Mouse (Mus musculus): ENCODE measurements around the gene Isoc2a. TPM values are rescaled to one million over a fixed set of nuclear protein-coding genes. Genes with fewer than 3 reads are reported as not detected.
"Not testable (repeated sequence)": the region's sequence is repeated elsewhere in the genome, so short reads cannot be mapped to it uniquely, and the experiment has no call there.

The Isoc2a gene
- 10 to 100 TPM; 40.5 to 44.4 TPM for total RNA-seq (2021)

DNA sequence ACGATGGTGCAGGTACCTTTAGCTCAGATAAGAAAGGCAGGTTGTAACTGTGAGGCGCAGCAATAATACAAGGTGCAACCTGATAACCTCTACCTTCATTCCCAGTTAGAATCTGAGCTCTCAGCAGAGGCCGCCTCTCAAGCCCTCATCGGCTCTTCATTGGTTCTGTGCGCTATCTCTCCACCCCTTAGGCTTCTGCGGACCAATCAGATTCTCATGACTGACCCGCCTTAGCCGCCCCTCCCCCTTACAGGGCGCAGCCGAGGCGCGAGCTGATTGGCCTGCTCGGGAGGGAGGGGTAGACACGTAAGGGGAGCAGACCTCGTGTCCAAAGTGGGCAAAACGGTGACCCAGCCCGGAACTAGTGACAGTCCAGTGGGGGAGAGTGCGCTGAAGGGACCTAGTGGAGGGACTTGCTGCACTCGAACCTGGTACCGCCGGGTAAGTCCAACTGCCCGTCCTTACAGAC is at the start of gene Isoc2a:
TSS of gene Isoc2a (plus strand) at position 401 of the 469 bp plus-strand sequence.
- DNase-seq (ENCODE audit: low spot score) = peak; percentile 88
- intact Hi-C loops (cut with DNase I) = no loop called here

DNA sequence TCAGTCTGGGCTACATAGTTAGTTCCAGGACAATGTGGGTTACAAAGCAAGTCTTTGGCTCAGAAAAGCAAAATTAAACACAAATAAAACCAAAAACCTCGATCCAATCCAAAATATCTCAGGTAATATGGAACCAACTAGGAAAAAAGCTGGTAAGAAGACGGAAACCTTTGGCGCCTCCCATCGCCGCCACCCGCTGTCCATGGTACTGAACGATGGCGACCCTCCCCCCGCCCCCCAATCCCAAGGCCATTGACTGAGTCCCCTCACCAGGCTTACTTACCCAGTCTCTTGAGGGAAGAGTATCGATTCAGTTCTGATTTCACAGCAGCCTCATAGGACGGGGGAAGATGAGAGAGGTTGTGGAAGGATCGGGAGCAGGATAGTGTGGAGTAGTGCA is 46.5 kb upstream of the Isoc2a start:
- no peak for DNase-seq (ENCODE audit: low spot score)
- intact Hi-C loops (cut with DNase I) = no loop called here

DNA sequence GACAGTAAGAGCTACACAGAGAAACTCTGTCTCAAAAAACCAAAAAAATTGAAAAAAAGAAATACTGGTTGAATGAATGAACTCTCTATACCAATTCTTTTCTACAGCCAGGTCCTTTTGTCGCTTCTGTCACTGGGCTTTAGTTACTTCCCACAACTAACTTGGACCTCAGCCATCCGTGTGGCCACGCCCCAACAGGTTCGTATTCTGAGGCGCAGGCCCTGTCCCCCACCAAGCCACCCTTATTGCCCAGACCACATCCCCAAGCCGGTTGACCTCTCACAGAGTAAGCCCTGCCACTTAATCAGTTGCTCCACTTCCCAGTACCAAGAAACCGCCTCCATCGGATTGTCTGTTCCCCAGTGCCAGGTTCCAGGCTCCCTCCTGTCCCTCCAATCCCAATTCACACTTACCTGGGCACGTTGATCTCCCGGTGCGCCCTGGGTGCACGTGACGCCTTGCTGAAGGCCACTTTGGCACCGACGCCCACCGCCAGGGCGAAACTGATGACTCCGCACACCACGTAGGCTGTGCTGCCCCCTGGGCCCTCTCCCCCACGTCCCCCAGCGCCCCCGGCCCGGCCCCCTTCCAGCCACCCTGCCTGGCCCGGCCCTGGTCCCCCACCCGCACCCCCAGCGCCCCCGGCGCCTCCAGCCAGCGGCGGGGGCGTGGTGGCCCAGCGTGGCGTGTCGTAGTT is 41.2 kb upstream of the Isoc2a start:
- intact Hi-C loops (cut with DNase I) = no loop called here
- DNase-seq (ENCODE audit: low spot score) = no peak

DNA sequence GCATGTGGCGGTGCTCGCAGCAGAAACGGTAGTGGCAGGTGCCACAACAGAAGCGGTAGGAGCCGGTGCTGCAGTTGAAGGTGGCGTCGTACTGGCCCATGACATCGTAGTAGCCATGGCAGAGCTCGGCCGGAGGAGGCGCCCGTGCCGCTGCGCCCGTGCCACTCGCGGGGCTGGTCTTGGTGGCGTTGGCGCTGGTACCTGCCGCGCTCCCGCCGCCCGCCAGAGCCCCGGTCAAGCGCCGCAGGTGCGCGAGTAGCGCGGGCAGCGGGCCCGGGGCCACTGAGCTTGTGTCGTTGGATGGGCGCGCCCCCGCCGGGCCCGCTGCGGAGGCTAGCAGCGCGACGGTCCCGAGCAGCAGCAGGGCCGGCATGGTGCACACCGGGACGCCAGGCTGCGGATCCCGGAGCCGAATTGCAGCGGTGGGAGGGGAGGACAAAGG is 40.6 kb upstream of the Isoc2a start:
- no peak for DNase-seq (ENCODE audit: low spot score)

DNA sequence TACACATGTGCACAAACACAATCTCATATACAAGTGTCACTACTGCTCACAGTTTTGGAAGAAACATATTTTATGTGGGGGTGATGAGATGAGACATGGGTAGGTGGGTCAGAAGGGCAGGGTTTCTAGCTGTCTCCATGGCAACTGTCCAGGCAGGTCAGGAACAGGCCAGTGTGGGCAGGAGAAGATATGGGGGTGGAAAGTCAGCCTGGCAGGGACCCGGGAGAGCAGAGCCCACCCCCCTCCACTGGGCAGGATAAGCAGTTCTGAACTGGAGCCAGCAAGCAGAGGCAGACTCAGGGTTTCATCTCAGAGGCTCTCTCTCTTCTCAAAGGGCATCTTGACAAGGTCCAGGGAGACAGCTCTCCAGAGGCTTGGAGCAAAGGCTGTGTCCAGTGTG is 39.3 kb upstream of the Isoc2a start:
- DNase-seq (ENCODE audit: low spot score) = no peak
- intact Hi-C loops (cut with DNase I) = no loop called here

More for the DNA sequence above, 40.6 kb upstream of the Isoc2a start:
- intact Hi-C loops (cut with DNase I) = no loop called here

DNA sequence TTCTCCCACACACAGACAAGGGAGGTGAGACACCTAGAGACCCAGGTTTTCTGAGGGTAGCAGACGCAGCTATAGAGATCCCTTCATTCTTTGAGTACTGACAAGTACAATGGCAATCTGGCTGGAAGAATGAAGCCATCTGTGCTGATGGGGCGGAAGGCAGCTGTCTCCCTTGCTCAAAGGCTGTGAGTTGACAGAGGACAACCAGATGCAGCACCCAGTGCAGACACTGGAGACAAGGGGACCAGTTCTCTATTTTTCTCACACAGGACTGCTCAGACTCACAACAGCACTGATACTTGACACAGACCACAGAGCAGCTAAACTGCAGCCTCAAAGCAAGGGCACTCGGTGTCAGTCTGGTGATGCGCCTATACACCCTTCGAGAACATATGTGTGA is 34.9 kb upstream of the Isoc2a start:
- no peak for DNase-seq (ENCODE audit: low spot score)
- intact Hi-C loops (cut with DNase I) = no loop called here

DNA sequence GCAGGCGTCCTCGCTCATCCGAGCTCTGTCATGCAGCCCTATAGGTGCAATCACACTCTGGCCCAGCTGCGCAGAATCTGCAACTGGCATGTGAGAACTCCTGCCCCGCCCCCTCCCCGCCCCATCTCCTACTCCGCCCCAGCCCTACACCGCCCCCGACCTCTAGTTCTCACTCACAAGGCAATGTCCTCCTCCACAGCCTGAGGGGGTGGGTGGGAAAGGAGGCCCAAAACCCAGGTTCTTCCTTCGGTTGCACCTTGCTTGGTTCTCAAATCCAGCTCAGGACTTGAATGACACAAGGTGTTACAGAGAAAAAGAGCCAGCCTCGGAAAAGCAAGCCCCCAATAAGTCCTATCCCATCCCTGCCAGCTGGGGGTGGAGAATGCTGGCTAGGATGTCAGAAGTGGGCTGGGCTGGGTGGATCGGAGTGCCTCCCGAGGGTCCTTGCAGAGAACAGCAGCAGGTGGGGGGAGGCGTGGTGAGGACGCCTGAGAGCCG is 34.3 kb upstream of the Isoc2a start:
- no peak for DNase-seq (ENCODE audit: low spot score)
- intact Hi-C loops (cut with DNase I) = no loop called here

DNA sequence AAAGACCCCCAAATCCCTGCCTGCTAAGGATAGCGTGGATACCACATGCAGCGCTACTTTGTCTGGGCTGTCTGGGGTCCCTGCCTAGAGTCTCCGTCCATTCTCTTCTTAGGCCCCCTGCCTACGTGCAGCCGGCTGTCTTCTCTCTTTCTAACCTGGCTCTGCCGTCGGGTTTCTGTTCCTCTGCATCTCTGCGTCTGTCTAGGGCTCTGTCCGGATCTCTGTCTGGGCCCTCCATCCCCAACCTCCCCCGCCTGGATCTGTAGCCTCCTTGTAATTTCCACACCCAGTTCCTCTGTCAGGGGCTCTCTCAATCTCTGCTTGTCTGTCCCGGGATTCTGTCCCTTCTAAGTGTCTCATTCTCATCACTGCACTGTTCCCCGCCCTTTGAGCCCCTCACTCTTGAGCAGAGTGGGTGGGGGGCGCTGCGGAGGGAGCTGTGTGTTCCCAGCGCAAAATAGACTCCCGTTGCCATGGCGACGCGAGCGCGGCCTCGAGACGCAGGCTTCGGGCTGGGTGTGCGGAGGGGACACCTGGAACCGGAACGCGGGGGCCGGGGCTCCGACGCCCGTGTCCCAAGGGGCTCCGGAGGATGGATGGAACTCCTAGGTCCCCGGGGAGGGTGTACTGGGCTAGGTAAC is 33.2 kb upstream of the Isoc2a start:
- intact Hi-C loops (cut with DNase I) = no loop called here

DNA sequence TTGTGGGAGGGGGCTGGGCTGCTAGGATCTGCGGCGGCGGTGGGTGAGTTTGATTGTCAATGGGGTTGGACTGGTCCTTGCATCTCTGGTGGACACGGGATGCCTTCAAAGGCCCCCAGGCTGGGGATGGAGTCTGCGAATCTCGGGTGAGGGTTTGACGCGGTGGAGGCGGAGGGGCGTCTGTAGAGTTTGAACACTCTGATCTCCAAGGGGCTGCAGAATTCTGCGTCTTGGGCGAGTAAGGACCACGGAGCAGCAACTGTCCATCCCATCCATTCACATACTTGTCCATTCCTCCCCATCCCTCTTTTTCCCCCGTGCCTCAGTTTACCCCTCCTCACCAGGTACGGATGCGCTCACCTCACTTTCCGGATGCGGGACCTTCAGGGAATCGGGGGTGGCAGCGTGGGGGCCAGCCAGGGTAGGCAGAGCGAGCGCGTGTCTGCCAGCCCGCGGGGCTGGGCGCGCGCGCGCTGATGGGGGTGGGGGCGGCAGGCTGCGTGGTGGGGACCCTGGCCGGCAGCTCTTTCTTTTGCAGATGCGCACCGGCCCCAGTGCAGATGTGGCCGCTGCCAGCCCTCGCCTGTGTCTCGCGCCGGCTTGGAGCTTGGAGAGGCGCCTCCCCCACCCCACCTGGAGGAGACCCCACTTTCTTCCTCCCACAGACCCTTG is 32.6 kb upstream of the Isoc2a start, which contains the start of gene Shisa7:
TSS of gene Shisa7 (minus strand) at position 452 of the 672 bp plus-strand sequence.
- intact Hi-C loops (cut with DNase I) = no loop called here
- no peak for DNase-seq (ENCODE audit: low spot score)

More for the DNA sequence above, 33.2 kb upstream of the Isoc2a start:
- DNase-seq (ENCODE audit: low spot score) = no peak

DNA sequence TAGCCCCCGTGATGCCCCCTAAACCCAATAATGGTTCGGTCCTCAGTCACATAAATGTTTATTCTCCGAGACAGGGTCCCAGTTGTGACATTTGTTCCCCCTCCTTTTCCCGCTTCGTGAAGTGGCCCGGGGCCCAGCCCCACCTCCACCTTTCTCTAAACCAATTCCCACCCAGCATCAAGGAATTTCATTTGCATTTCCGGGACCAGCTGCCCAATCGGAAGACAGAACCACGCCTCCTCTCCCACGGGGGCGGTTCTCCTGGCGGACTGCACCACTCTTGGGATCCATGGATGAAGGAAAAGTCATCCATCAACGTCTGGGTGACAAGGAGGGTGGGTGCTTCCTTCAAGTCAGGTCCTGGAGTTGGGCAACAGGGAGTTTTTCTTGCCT is 32.0 kb upstream of the Isoc2a start:
- intact Hi-C loops (cut with DNase I) = no loop called here
- no peak for DNase-seq (ENCODE audit: low spot score)

DNA sequence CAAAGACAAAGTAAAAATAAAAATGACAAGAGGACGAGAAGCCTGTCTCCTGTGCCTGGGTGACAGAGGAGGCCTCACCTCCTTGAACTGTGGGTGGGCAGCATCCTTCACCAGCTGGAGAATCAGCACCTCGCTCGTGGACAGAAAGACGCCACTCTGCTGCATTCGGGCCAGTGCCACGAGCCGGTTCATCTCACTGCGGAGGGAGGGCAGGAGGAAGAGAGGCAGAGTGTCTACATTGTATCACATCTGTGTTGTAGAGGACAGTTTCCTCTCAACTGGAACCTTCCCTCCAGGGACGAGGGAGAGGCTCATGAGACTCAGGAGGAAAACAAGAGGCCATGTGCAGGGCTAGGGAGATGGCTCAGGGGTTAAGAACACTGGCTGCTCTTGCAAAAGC is 27.6 kb upstream of the Isoc2a start:
- DNase-seq (ENCODE audit: low spot score) = no peak
- intact Hi-C loops (cut with DNase I) = no loop called here

DNA sequence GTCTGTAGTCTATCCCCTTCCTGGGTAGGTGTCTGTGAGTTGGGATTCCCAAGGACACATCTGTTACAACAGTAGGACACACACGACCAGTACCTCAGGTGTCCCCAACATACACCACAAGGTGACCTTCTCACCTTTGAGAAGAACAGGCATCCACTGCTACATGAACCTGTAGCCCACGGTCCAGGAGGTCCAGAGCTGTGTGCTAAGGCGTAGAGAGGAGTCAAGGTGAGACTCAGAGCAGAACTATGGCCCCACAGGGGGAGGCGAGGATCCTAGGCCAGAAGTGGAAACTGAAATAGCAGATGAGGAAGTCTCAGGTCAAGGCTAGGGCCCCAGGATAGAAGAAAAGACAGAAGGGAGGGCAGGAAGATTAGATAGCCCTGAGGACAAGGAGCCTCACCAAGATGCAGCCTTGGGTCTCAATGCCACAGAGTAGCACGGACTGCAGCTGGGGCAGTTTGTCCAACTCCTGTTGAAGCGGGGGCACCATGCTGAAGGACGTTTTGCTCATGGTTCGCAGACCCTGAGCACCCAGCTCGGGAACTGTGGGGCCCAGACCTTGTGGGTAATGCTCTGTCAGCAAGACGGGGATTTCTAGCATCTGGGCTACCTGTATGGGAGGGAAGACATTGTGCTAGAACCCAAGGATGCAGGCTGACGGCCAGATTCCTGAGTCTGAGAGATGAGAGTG is 26.2 kb upstream of the Isoc2a start:
- intact Hi-C loops (cut with DNase I) = no loop called here

DNA sequence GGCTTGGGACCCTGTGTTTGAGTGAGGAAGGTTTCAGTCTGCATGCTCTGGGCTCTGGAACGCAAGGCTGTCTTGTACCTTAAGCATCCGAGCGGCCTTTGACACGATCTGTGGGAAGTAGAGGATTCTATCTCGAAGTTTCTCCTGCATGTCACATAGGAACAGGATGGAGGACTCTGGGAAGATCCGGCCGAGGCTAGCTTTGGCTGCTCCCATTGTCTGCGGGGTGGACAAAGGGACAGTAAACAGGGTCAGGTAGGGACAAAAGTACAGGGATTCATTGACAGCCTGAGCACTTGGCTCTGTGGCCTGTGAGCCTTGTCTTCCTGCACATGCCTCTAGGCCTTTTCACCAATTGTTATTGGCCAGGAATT is 25.7 kb upstream of the Isoc2a start:
- DNase-seq (ENCODE audit: low spot score) = no peak
- intact Hi-C loops (cut with DNase I) = no loop called here

More for the DNA sequence above, 26.2 kb upstream of the Isoc2a start:
- DNase-seq (ENCODE audit: low spot score) = no peak

DNA sequence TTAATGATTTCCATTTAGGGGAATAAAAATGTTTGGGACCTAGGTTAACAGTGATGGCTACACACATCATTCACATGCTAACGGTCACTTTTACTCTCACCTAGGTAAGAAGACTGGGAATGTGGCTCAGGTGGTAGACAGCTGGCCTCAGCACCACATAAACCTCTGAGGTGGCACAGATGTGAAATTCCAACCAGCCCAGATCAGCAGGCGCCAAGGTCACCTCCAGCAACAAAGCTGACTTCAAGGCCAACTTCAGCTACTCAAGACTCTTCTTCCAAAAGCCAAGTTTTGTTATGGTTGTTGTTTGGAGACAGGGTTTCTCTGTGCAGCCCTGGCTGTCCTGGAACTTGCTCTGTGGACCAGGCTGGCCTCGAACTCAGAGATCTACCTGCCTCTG is 23.3 kb upstream of the Isoc2a start:
- intact Hi-C loops (cut with DNase I) = no loop called here
- no peak for DNase-seq (ENCODE audit: low spot score)

DNA sequence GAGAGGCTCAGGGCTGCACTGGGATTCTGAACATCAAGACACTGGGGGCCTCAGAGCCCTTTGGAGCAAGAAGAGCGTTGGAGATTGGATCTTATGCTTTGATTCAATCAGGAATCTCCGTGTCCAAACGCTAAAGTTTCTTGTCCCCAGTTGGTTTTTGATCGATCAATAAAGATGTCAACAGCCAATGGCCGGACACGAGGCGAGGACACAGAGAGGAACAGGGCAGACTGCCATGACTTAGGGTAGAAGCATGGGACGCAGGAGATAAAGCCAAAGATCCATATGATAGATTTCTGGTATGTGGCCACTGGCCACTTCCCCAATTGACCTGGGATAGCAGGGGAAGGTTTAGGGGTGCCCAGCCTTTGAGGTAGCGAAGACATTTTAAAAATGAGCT is 20.4 kb upstream of the Isoc2a start:
- no peak for DNase-seq (ENCODE audit: low spot score)
- intact Hi-C loops (cut with DNase I) = no loop called here

DNA sequence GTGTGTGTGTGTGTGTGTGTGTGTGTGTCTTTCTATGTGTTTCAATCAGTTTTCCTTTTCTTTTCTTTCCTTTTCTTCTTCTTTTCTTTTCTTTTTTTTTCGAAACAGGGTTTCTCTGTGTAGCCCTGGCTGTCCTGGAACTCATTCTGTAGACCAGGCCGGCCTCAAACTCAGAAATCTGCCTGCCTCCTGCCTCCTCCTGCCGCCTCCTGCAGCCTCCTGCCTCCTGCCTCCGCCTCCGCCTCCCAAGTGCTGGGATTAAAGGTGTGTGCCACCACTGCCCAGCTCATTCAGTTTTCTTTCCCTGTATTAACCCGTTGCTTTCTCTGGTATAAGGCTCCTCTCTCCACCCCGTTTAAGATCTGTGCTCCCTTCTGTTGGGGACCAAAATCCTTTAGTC is 19.6 kb upstream of the Isoc2a start:
- no peak for DNase-seq (ENCODE audit: low spot score)
- intact Hi-C loops (cut with DNase I) = no loop called here

DNA sequence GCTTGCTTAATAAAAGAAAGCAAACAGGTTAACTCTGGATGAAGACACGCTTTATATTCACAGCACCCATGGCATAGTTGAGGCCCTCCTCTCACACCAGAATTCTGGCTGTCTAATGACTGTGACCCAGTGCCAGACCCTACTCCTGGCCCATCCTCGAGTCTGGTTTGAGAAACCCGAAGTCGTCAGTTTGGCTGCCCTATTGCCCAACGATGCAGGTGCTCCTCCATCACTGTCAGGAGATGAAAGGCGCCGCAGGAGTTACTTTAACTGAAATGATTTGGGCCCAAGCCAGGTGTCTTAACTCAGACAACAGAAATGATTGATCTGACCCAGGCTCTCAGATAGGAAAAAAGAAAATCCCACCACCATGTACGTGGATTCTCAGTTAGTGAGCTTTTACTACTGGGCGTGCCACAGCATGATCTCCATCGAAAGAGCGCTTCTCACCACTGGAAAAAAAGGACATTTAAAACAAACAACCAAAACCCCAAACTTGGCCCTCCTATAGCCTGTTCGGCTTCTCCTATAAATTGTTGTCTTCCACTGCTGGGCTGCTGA is 17.5 kb upstream of the Isoc2a start:
- DNase-seq (ENCODE audit: low spot score) = no peak
- intact Hi-C loops (cut with DNase I) = no loop called here

DNA sequence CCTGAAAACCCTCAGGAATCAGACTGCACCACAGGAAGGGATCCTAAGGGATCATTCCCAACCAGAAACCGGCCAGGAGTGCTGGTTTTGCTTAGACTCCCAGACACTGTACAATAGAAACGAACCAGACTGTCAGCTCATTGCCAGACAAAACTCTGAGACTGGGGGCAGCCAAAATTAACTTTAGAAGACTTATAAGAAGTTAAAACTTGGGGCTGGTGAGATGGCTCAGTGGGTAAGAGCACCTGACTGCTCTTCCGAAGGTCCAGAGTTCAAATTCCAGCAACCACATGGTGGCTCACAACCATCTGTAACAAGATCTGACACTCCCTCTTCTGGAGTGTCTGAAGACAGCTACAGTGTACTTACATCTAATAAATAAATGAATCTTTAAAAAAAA is 16.0 kb upstream of the Isoc2a start:
- DNase-seq (ENCODE audit: low spot score); intact Hi-C loops (cut with DNase I): not testable (repeated sequence)

DNA sequence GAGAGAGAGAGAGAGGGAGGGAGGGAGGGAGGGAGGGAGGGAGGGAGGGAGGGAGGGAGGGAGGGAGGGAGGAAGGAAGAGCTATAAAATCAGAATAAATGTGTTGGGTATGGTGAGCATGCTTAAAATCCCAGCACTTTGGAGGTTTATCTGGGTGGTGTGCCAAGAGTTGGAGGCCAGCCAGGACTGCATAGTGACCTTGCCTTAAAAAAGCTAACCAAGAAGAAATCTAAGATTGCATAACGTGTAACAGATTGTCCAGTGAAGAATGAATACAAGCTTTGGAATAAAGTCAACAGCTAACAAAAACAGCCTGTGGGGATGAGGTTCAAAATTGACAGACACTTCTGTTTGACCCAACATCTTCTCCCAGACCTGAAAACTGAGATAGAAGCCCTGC is 13.9 kb upstream of the Isoc2a start:
- intact Hi-C loops (cut with DNase I) = loop anchor here (1.0 kb wide), 1 partner anchor 48 kb away; no protein-coding TSS in a partner anchor
- DNase-seq (ENCODE audit: low spot score) = peak; percentile 51

DNA sequence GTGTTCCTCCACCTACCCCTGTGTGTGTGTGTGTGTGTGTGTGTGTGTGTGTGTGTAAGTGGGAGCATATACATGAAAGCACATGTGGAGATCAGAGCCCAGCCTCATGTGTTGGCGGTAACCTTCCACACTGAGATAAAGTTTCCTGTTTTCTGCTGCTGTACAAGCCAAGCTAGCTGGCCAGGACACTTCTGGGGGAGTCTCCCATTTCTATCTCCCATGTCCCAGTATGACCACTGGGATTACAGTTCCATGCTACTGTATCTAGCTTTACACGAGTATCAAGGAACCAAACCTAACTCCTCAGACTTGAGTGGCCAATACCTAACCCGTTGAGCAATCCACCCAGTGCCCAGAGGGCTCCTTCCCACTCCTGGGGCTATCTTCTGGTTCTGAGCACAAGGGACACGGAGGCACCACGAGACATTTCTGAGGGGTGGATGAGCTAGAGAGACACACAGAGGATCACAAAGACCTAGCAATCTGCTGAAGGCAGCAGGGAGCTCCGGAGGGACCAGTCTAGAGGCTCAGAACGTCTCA is 13.3 kb upstream of the Isoc2a start:
- intact Hi-C loops (cut with DNase I) = loop anchor here (1.0 kb wide), 2 partner anchors 48 to 77 kb away; no protein-coding TSS in a partner anchor
- DNase-seq (ENCODE audit: low spot score) = no peak
